Comparison of ENCODE assay signal across 8 mouse cellular contexts in the genomic region with DNA sequence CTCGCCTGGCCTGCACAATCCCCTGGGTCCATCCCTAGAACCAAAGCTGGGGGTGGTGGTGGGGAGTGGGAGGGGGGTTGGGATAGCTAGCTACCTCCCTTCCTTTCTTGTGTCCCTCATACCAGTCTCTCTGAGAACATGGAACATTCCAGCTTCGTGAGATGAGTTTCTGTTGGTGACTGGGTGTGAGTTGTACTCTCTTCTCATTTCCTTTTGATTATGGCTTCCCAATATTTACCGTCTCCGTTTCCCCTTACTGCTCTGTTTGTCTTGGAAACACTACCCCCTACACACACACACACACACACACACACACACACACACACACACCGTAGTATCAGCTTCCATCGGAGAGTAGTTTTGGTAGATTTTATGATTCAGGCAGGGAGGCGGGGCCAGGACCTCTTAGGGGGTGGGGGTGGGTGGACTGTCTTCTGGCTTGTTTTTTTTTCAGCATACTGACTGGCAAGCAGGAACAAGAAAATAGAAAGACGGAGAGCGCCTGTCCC.
A peak's percentile ranks its signal among the peaks of the same experiment; 100 is the strongest.
DNase-seq lines count a peak whose midpoint lies in the region; ATAC-seq and TF ChIP-seq lines count a peak whose summit lies in the region.

No protein-coding gene starts in this region.

- TF ChIP-seq CTCF in liver, embryonic 14.5 days (IDR thresholded peaks at IDR 0.05; ENCODE audit: low read depth): no peak

- peaks cover 54% of the 10 kb centered on the region for H3K36me3 ChIP-seq in heart, embryonic 10.5 days
- 0 out of 2 replicates have a peak, but pooled peaks cover 7% of the 10 kb centered on the region for H3K36me3 ChIP-seq in heart, embryonic 15.5 days
- H3K36me3 ChIP-seq in liver, embryonic 14.5 days (replicated peaks; ENCODE audit: control insufficient read depth, insufficient read depth, low read depth): no peaks in the 10 kb centered on the region

- H3K4me2 ChIP-seq in heart, embryonic 15.5 days: peak overlapping the region; percentile 57
- peak overlapping the region; percentile 66 for H3K4me2 ChIP-seq in liver, embryonic 14.5 days (ENCODE audit: low read depth)

- 16% methylated on average over 9 of the region's 9 CpGs for WGBS in heart, embryonic 10.5 days
- 20% methylated on average over 9 of the region's 9 CpGs for WGBS in heart, embryonic 15.5 days
- 37% methylated on average over 9 of the region's 9 CpGs for WGBS in liver, embryonic 14.5 days (ENCODE audit: insufficient replicate concordance)

- H3K9ac ChIP-seq in heart, embryonic 15.5 days: no peak overlapping the region
- peak overlapping the region; percentile 60 for H3K9ac ChIP-seq in liver, embryonic 14.5 days (replicated peaks)

- H3K4me3 ChIP-seq in heart, embryonic 10.5 days: peak overlapping the region; percentile 35
- H3K4me3 ChIP-seq in heart, embryonic 15.5 days: peak overlapping the region; percentile 19
- peak overlapping the region in 1 of 2 experiments; percentile 33; a peak in 2 of 4 replicates for H3K4me3 ChIP-seq in liver, embryonic 14.5 days (ENCODE audit: insufficient read depth in 1 of 2, low read depth in 2 of 2, low read length in 2 of 2)

- no peak for TF ChIP-seq EP300 in liver, embryonic 14.5 days (IDR thresholded peaks at IDR 0.05; ENCODE audit: low read depth)

- H3K4me1 ChIP-seq in heart, embryonic 10.5 days: peaks cover 72% of the 10 kb centered on the region
- peaks cover 72% of the 10 kb centered on the region for H3K4me1 ChIP-seq in heart, embryonic 15.5 days (replicated peaks)
- peaks cover 50 to 59% of the 10 kb centered on the region in 2 experiments for H3K4me1 ChIP-seq in liver, embryonic 14.5 days (replicated peaks; ENCODE audit: control insufficient read depth in 2 of 2, insufficient read depth in 2 of 2, low read length in 1 of 2)

- intact Hi-C loops in heart, postnatal 36 days (cut with DNase I): loop anchor here (2.0 kb wide), 1 partner anchor 18 kb away; no protein-coding TSS in a partner anchor
- intact Hi-C loops in left cerebral cortex, postnatal 36 days (cut with DNase I): no loop called here

- H3K27me3 ChIP-seq in heart, embryonic 10.5 days (ENCODE audit: insufficient read depth, poor library complexity, severe bottlenecking): no peaks in the 10 kb centered on the region
- no peaks in the 10 kb centered on the region for H3K27me3 ChIP-seq in heart, embryonic 15.5 days
- no peaks in the 10 kb centered on the region for H3K27me3 ChIP-seq in liver, embryonic 14.5 days (ENCODE audit: control insufficient read depth, insufficient read depth, low read length)

- DNase-seq in heart, embryonic 10.5 days (ENCODE audit: low spot score): no peak
- no peak for DNase-seq in heart, postnatal 36 days
- DNase-seq in NIH3T3 (ENCODE audit: low read depth): peak; percentile 82
- no peak for DNase-seq in liver, embryonic 14.5 days (ENCODE audit: low read depth in 3 of 3, low spot score in 3 of 3)
- no peak for DNase-seq in left cerebral cortex, postnatal 36 days (ENCODE audit: low spot score in 2 of 2)
- no peak for DNase-seq in right cerebral cortex, adult 2 months (ENCODE audit: low spot score in 2 of 2)
- DNase-seq in ovary, postnatal 10 days (ENCODE audit: low spot score): no peak

- peak overlapping the region; percentile 84 for H3K27ac ChIP-seq in heart, embryonic 10.5 days
- H3K27ac ChIP-seq in heart, embryonic 15.5 days: peak overlapping the region; percentile 91
- H3K27ac ChIP-seq in liver, embryonic 14.5 days: peak overlapping the region; percentile 93

- 0 out of 2 replicates have a peak, but pooled peaks cover 4% of the 10 kb centered on the region for H3K9me3 ChIP-seq in heart, embryonic 10.5 days
- no peaks in the 10 kb centered on the region for H3K9me3 ChIP-seq in heart, embryonic 15.5 days (replicated peaks)
- no peaks in the 10 kb centered on the region for H3K9me3 ChIP-seq in liver, embryonic 14.5 days (ENCODE audit: control insufficient read depth, low read length)

- peak; percentile 2; the same call in 1 of the 2 replicates for ATAC-seq in heart, embryonic 15.5 days (replicated peaks; ENCODE audit: insufficient number of reproducible peaks, insufficient read depth, low FRiP score, low read depth)
- ATAC-seq in liver, embryonic 14.5 days (ENCODE audit: insufficient read depth): no peak
